Mouse (Mus musculus): Measurements from ENCODE around the gene Suds3.

Gene Suds3

GRCm38 (mm10) chr5:117135869-117136268 is 20.0 kb upstream of the Suds3 start:
- DNase-seq (ENCODE audit: low spot score): no peak

- DNase-seq (ENCODE audit: low spot score): no peak
Measured at GRCm38 (mm10) chr5:117134889-117135456, 19.1 kb upstream of the Suds3 start.

GRCm38 (mm10) chr5:117134066-117134888 is 18.4 kb upstream of the Suds3 start:
- no peak for DNase-seq (ENCODE audit: low spot score)

GRCm38 (mm10) chr5:117133446-117134065 is 17.6 kb upstream of the Suds3 start:
- no peak for DNase-seq (ENCODE audit: low spot score)

- DNase-seq (ENCODE audit: low spot score): no peak
Measured at GRCm38 (mm10) chr5:117130726-117131125, 14.8 kb upstream of the Suds3 start.

- no peak for DNase-seq (ENCODE audit: low spot score)
Measured at GRCm38 (mm10) chr5:117127051-117127450, 11.1 kb upstream of the Suds3 start.

- no peak for DNase-seq (ENCODE audit: low spot score)
Measured at GRCm38 (mm10) chr5:117125482-117126346, 9.8 kb upstream of the Suds3 start.

GRCm38 (mm10) chr5:117123840-117124239 is 7.9 kb upstream of the Suds3 start:
- no peak for DNase-seq (ENCODE audit: low spot score)

GRCm38 (mm10) chr5:117123102-117123501 is 7.2 kb upstream of the Suds3 start:
- no peak for DNase-seq (ENCODE audit: low spot score)

GRCm38 (mm10) chr5:117121657-117122056 is 5.7 kb upstream of the Suds3 start:
- no peak for DNase-seq (ENCODE audit: low spot score)

GRCm38 (mm10) chr5:117120489-117121466 is 4.9 kb upstream of the Suds3 start:
- DNase-seq (ENCODE audit: low spot score): no peak

GRCm38 (mm10) chr5:117119777-117120488 is 4.0 kb upstream of the Suds3 start, which contains the start of gene Taok3:
TSS of gene Taok3 (plus strand) at chr5:117120129.
- peak; percentile 96 for DNase-seq (ENCODE audit: low spot score)

- DNase-seq (ENCODE audit: low spot score): no peak
Measured at GRCm38 (mm10) chr5:117118850-117119249, 2.9 kb upstream of the Suds3 start.

- DNase-seq (ENCODE audit: low spot score): no peak
Measured at GRCm38 (mm10) chr5:117118220-117118619, 2.3 kb upstream of the Suds3 start.

- DNase-seq (ENCODE audit: low spot score): no peak
Measured at GRCm38 (mm10) chr5:117117716-117118115, 1.8 kb upstream of the Suds3 start.

GRCm38 (mm10) chr5:117117241-117117640 is 1.3 kb upstream of the Suds3 start:
- no peak for DNase-seq (ENCODE audit: low spot score)

- DNase-seq (ENCODE audit: low spot score): no peak
Measured at GRCm38 (mm10) chr5:117116660-117117059, 747 bp upstream of the Suds3 start.

- DNase-seq (ENCODE audit: low spot score): peak; percentile 30
Measured at GRCm38 (mm10) chr5:117115193-117115767, 633 bp downstream of the Suds3 start.

- no peak for DNase-seq (ENCODE audit: low spot score)
Measured at GRCm38 (mm10) chr5:117114581-117115192, 1.2 kb downstream of the Suds3 start.
